Mouse (Mus musculus) embryo, embryonic 10.5 days (tissue): Measurements from ENCODE around the gene Tcp10b.
"Not testable (repeated sequence)": the region's sequence is repeated elsewhere in the genome, so short reads cannot be mapped to it uniquely, and the experiment has no call there.

Source experiments
- DNase-seq: peaks from one replicate; pipeline ENCODE4 v3.0.0-alpha.2; 2015; ENCODE audit warnings: low spot score

Tcp10b gene

GRCm38 (mm10) chr17:13060804-13061203 lies at the start of gene Tcp10b:
Tcp10b (plus strand) TSS chr17:13061104.
- DNase-seq: not testable (repeated sequence)

- no peak for DNase-seq
Measured at GRCm38 (mm10) chr17:13013316-13013715, 47.6 kb upstream of the Tcp10b start.

DNA sequence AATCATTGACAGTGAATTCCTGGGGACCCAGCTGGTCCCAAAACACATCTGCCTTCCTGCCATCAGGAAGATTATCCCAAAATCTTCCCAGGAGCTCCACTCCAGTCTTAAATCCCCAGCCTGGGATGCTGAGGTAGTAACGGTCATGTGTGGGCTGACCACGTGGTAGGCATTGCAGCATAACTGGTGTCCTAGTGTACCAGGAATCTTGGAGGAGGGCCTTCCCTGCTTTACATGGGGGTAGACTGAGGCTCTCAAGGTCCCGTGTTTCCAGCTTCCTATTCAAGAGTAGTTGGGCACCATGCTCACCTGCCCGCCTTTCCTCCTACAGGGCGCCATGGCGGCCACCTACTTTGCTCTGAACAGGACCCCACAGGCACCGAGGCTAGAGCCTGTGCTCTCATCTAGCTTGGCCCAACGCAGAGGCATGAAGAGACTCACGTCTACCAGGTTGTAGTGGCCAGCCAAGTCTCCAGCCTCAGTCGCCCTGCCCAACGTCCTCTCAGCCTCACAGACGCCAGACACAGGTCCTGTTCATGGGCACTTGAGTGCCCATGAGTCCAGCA lies 24.2 kb upstream of the Tcp10b start:
- not testable (repeated sequence) for DNase-seq

DNA sequence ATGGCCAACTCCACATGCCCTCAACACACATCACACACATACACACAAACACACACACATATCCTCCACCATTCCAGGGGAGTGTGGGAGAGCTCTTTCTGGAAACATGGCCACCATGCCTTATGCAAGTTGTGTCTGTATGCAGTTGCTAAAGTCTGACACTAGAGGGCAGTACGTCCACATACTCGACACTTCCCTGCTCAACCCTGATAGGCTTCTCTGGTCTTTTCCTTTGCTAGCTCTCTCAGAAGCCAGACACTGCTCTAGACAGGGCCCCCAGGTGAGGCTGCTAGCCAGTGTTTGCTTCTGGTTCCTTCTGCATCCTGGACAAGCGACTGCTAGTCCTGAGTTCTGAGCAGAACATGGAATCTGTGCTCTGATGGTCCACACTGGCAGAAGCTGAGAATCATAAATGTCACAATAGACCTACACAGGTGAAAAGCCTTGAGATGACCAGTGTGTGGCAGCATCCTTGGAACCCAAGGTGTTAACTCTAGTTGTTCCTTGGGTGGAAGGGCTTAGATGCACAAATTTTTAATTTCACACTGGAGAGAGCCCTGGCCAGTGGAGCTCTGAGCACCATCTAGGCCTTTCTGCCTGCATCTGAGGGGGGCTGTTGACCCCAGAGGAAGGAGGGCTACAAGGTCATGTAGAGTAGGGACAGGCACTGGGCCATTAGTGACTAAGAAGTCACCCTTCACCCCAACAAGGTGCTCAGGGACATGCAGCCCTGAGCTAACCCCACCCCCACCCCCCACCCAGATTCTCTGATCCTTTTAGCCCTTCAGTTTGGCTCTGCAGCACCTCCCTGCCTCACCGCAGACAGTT lies 16.8 kb upstream of the Tcp10b start:
- DNase-seq: peak; percentile 76

GRCm38 (mm10) chr17:13052124-13052813 lies 8.6 kb upstream of the Tcp10b start, which contains the start of gene Gpr31b:
Gpr31b (minus strand) TSS chr17:13052296.
- DNase-seq: not testable (repeated sequence)

GRCm38 (mm10) chr17:13062882-13063281 lies 2.0 kb downstream of the Tcp10b start:
- DNase-seq: not testable (repeated sequence)

- not testable (repeated sequence) for DNase-seq
Measured at GRCm38 (mm10) chr17:13067864-13068385, 7.0 kb downstream of the Tcp10b start.

GRCm38 (mm10) chr17:13069227-13069626 lies 8.3 kb downstream of the Tcp10b start:
- not testable (repeated sequence) for DNase-seq

GRCm38 (mm10) chr17:13091510-13091909 lies 30.6 kb downstream of the Tcp10b start:
- DNase-seq: not testable (repeated sequence)

GRCm38 (mm10) chr17:13092100-13092764 lies 31.3 kb downstream of the Tcp10b start:
- DNase-seq: not testable (repeated sequence)

DNA sequence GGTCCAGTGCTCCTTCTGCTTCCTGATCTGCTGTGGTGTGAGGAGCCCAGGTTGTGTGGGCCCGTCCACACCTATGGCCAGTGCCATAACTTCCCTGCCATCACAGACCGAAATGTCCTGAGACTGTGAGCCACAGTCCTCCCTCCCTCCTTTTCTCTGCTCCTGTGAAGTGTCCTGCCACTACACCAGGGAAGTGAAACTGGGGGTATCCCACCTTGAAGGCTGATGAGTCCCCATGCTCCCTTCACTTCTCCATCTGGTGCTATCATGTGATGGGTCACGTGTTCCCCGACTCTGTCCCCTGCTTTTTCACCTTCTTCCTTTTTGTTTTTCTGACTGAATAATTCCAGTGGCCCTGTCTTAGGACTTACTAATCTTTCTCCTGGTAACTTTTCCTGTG lies 32.1 kb downstream of the Tcp10b start:
- DNase-seq: not testable (repeated sequence)

DNA sequence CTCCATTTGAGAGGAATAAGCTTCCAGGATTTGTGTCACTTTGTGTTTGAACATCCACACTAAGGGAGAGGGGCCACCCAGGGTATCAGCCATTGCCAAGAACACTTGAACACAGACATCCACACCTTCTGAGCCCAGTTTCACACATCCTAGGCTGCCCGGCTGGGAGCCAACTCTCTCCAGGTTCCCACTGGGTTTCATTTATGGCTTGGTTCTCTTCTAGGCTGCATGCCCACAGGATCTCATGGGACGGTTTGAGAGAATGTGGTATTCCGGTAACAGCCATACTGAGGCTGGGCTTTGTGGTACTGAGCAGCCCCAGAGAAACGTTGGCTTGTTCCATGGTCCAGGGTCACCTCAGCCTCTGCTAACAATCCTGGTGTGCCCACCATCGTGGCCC lies 45.7 kb downstream of the Tcp10b start:
- DNase-seq: not testable (repeated sequence)

DNA sequence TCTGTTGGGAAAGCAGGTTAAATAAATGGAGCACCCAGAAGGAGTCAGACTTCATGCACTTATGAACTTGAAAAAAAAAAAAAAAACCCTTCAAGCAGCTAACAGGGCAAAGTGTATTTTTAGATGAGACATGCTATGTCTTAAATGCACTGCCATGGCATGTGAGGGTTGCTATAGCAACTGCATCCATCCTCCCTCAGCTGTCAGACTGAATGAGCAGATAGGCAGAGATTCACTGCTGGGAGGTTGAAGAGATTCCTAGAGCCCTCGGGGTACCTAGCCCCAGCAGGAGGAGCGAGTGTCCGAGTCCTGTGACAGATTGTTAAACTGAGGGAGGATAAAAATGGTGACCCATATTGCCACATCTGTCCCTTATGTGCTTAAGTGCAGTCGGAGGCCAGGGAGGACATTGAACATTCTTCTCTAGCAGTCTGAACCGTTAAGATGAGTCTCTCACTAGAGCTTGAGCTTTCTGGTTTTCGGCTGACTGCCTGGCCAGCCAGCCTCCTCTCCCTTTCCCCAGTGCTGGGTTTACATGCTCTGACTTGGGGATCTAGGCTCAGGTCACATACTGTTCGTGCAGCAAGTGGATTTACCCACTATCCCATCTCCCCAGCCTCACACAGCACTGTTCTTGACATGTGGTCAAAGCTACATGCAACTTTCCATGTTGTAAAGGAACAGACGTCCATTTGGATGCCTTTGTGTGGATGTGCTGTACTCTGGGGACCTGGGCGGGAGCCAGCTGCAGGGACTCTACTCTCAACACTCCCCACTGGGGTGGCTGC lies 51.8 kb downstream of the Tcp10b start:
- DNase-seq: not testable (repeated sequence)

DNA sequence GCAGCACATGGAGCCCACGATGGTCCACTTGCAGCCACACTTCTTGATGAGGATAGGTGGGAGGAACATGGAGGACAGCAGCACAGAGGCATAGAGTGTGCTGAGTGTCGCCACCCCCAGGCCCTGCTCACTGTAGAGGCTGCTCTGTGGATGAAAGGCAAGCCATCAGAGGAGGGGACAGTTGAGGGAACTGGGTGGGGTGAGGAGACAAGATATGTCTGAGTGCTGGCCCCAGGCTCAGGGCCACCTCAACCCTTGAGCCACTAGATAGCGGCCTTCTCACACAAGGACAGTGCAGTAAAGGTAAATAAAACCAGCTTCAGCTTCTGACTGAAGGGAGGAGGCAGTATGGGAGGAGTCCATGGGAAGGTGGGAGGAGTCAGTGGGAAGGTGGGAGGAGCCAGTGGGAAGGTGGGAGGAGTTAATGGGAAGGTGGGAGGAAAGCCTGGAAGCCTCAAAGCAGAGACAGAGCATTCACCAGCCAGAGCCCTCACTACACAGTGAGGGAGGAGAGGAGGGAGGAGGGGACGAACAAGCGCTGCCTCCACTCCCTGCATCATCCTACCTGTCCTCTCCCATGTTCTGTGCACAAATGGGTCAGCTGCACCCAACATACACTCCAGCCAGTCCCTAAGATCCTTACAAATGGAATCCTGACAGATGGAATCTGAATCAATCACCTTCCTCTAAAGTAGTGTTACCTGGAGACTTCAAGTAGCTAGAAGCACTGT lies 62.6 kb downstream of the Tcp10b start:
- not testable (repeated sequence) for DNase-seq

GRCm38 (mm10) chr17:13124241-13124640 lies 63.3 kb downstream of the Tcp10b start:
- not testable (repeated sequence) for DNase-seq

GRCm38 (mm10) chr17:13129324-13129723 lies 68.4 kb downstream of the Tcp10b start:
- DNase-seq: not testable (repeated sequence)

DNA sequence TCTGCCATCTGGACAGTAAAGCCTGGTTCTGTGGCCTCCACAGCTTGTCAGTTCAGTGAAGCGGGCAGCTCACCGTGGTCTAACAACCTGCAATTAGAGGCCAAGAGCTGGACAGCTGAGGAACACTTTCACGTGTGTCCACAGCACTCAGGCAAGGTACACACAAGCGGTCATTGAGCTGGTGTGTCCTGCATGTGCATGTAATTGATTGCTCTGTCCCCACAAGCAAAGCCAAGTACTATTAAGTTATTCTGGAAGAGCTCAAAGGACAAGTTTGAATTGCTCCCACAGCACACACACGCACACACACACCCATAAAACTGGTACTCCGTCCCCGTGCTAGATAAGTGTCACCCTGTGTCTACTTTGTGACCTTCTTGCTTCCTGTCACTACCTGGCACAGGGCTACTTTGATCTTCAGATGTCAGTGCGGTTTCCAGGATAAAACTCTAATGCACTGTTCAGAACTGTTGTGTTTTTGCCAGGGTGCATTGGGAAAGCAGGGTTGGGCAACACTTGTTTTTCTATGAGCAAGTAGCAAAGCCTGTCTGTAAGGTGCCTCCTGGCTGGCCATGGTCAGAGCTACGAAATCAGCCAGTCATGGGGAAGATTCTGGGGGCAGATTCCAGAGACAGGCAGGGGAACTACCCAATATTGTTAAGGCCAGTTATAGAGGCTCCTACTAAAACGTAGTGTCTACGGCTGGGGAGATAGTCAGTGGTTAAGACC lies 69.0 kb downstream of the Tcp10b start:
- not testable (repeated sequence) for DNase-seq

- not testable (repeated sequence) for DNase-seq
Measured at GRCm38 (mm10) chr17:13131710-13132109, 70.8 kb downstream of the Tcp10b start, which contains the start of gene Unc93a. Unc93a (minus strand) TSS chr17:13131810.
